Mouse (Mus musculus) regulatory T cell (primary cell): ENCODE results near the gene Slc4a8.
"Not testable (repeated sequence)": the region's sequence is repeated elsewhere in the genome, so short reads cannot be mapped to it uniquely, and the experiment has no call there.

ENCODE experiments used
- in situ Hi-C: fragments of 300-600 bp; cut with MboI, MseI; formaldehyde crosslinking; loops from one replicate; pipeline ENCODE4 v1.15.1; 2025; ENCODE audit warnings: high pct_unique_total_duplicates

Slc4a8 gene

GRCm38 (mm10) chr15:100743238-100743637 is 18.3 kb upstream of the Slc4a8 start:
- in situ Hi-C loops: no loop called here

GRCm38 (mm10) chr15:100746478-100747120 is 14.9 kb upstream of the Slc4a8 start:
- in situ Hi-C loops: no loop called here

- in situ Hi-C loops: no loop called here
Observed at GRCm38 (mm10) chr15:100747121-100747963, 14.2 kb upstream of the Slc4a8 start.

DNA sequence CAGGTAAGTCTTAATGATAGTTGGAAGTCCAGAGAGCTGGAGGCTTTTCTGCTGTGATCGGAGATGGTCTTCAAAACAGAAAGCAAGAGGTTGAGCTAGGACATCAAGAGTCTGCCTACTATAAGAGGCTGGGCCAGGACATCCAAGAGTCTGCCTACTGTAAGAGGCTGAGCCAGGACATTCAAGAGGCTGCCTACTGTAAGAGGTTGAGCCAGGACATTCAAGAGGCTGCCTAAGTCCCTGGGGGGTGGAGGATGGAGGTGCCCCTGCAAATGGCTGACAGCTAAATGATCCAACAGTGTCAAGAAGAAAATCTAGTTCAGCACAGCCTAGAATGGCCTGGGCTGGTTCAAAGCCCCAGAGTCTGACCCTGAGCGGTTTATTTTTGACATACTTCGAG is 13.0 kb upstream of the Slc4a8 start:
- in situ Hi-C loops: no loop called here

DNA sequence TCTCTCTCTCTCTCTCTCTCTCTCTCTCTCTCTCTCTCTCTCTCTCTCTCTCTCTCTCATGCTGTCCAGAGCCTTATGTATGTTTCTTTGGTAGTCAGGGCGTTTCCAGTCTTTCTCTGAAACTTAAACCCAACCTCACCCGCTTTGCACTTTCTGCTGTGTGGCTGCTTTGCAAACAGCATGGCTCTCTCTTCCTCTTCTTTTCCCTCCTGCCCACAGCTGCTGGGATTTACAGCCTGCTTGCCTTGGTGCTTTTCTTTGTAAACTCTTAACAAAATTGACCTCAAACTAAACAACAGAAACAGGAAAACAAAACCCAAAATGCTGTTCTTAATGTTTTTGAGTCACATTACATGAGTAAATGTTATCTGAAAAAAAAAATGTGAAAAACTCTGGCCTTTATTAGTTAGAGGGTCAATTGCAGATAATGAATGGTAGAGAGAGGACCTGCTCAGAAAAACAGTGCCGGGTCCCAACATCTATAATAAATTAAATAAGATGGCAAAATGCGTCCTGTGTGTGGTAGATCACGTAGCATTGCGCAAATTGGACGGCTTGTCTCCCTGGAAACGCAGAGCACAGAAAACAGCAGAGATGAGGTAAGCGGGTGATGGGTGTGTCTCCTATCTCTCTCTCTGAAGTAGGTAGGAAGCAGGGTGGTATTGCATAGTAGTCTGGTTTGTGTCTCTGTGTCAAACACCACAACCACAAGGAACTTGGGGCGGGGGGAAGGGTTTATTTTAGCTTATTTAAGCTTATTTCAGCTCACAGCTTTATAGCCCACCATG is 11.6 kb upstream of the Slc4a8 start:
- in situ Hi-C loops: loop anchor here (10.0 kb wide), 1 partner anchor 505 kb away; the partner anchor contains the start of gene Nr4a1

- in situ Hi-C loops: loop anchor here (10.0 kb wide), 1 partner anchor 502 kb away; the partner anchor contains the start of gene Nr4a1
Observed at GRCm38 (mm10) chr15:100752439-100752838, 9.1 kb upstream of the Slc4a8 start.

DNA sequence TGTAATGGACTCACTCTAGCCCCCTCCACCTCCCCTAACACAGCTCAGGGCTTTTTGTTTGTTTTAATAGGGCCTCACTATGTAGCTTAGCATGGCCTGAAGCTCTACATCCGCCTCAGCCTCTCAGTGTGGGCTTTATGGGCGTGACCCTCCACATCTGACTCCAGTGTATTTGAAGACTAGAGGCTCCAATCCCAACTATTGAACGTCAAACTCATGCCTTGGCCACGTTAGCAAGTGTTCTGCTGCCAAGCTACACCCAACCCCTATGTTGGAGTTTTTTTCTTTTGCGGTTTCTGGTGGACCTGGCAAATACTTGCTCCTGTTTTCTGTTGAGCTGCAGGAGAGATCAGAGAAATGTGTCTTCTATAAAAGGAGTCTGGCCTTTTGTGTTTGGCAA is 8.5 kb upstream of the Slc4a8 start:
- in situ Hi-C loops: loop anchor here (10.0 kb wide), 1 partner anchor 502 kb away; the partner anchor contains the start of gene Nr4a1

- in situ Hi-C loops: loop anchor here (10.0 kb wide), 1 partner anchor 501 kb away; the partner anchor contains the start of gene Nr4a1
Observed at GRCm38 (mm10) chr15:100754041-100754440, 7.5 kb upstream of the Slc4a8 start.

- in situ Hi-C loops: loop anchor here (10.0 kb wide), 1 partner anchor 500 kb away; the partner anchor contains the start of gene Nr4a1
Observed at GRCm38 (mm10) chr15:100754805-100755497, 6.6 kb upstream of the Slc4a8 start.

DNA sequence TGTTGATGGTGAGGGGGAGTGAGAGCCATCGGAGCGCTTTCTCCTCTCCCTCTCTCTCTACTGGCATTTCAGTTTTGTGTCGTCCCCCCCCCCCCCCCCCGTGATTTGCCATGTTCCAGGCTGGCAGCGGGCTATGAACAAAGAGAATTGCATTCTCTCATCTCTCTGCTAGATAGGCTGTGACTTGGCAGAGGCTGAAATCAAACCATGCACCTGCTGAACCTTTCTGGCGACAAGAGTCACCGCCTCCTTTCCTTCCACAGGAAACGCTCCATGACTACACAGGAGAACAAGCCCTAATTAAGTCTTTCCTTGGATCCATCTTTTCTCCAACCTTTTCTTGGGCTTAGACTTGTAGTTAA is 6.1 kb upstream of the Slc4a8 start:
- in situ Hi-C loops: loop anchor here (10.0 kb wide), 1 partner anchor 499 kb away; the partner anchor contains the start of gene Nr4a1

DNA sequence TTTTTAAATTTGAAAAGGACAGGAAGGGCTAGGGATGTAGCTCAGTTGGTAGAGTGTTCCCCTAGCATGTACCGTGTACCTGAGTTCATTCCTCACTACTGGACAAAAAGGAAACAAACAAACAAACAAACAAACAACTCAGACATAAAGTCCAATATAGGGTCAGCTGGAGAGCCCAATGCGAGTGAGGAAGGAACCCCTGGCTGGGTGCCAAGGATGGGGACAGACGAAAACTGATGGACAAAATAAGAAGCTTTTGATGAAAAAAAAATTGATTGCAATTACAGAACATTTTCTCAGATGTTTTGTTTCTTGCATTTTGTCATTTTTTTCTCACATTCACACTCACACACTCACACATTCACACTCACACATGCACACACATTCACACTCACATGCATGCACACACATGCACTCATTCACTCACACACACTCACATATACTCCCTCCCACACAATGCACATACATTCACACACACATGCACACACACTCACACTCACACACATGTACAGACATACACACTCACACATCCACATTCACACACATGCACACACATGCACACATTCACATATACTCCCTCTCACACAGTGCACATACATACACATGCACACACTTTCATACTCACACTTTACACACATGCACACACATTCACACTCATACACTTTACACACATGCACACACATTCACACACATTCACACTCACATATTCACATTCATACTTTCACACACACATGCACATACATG is 5.5 kb upstream of the Slc4a8 start:
- in situ Hi-C loops: loop anchor here (10.0 kb wide), 1 partner anchor 499 kb away; the partner anchor contains the start of gene Nr4a1

DNA sequence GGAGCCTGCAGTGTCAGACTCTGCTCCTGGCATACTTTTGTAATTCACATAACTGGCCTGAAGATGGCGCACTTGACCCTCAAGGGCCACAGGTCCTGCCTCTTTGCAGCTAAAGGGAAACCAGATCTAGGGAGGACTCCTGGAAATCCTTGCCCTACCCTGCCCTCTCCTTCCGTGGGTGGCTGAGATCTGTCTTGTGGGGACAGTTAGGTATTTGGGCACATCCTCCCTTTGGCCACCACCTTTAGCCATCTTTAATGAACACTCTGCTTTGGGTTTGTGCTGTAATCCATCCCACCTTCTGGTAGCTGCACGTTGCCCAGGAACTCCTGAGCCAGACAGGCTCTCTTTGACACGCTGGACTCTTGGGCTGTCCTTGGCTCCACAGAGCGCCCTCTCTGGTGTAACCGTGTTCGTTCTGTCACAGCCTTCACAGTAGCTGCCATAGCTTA is 4.0 kb upstream of the Slc4a8 start:
- in situ Hi-C loops: loop anchor here (10.0 kb wide), 1 partner anchor 497 kb away; the partner anchor contains the start of gene Nr4a1

DNA sequence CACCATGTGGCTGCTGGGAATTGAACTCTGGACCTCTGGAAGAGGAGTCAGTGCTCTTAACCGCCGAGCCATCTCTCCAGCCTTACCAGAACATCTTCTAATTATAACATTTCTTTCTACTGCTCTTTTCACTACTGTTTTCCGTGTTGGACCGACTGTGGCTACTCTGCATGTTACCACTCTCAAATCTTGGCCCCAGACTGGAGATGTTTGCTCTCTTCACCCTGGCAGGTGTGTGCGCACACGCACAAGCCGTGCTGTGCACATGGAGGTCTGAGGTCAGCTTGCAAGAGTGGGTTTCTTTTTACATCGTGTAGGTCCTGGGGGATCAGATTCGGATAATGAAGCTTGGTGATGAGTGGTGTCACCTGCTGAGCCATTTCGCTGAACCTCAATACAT is 2.3 kb upstream of the Slc4a8 start:
- in situ Hi-C loops: loop anchor here (10.0 kb wide), 1 partner anchor 496 kb away; the partner anchor contains the start of gene Nr4a1

DNA sequence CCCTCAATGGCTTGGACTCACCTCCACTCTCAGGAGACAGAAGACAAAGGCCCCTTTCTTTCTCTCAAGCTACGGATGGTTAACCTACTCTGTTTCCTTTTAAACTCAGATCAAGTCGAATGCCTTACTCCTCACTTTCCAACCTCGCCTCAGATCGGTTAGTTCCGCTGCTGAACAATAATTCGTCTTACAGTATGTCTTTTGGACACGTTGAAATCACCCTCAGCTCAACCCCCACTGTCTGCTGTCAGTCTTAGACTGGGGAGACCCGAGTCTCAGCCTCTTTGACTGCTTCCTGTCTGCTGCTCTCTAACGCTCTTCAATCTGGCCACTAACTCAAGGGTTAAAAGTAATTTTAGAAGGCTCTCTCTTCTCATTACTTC is 520 bp upstream of the Slc4a8 start:
- in situ Hi-C loops: no loop called here

GRCm38 (mm10) chr15:100762649-100763048 is 1.1 kb downstream of the Slc4a8 start:
- in situ Hi-C loops: no loop called here

DNA sequence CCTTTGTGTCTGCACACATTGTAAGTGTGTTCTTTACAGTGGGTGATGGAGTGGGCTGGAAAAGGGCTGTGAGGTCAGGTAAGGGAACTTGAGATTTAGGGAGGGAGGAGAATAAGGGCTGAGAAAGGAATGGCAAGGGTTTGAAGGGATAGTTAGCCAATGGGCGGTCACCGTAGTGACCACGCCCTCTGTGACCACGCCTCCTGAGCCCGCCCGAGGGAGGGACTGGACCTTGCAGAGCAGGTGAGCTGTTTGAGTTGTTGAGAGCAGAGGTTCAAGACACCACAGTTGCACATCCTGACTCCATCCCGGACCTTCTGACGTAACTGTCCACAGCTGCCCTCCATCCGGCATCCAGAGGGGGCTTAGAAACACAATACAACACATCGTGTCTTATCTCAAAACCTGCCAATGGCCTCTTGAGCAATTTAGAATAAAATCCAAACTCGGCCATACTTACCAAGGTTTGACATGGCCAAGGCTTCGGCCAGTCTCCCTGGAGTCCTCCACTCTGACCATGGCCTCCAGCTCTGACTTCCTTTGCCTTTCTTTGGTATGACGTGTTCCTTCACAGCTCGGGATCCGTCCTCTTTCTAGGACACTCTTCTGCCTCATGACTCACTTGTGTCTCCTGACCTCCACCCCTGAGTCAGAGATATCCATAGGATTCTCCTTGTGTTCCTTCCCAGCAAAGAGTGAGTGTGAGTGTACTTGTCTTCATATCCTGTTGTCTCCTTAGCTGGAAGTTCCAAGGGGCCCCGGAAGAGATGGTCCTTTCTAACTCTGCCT is 2.8 kb downstream of the Slc4a8 start:
- in situ Hi-C loops: no loop called here

DNA sequence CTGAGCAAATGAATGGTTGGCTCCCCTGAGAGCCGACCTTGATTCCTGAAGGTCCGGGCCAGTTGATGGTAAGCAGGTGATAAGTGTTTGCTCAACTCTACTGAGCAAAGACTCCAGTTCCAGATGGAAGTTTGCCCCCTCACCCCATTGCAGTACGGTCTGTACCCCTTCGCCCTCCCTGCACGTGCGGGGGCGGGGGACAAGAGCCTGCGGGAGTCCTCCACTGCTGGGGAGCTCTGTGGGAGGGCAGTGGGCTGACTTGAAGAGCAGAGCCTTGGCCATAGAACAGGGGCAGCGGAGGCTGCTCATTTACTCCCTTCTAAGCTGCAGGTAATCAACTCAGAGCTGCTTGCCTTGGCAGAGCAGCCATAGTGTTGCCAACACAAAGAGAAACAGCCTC is 5.3 kb downstream of the Slc4a8 start:
- in situ Hi-C loops: no loop called here

DNA sequence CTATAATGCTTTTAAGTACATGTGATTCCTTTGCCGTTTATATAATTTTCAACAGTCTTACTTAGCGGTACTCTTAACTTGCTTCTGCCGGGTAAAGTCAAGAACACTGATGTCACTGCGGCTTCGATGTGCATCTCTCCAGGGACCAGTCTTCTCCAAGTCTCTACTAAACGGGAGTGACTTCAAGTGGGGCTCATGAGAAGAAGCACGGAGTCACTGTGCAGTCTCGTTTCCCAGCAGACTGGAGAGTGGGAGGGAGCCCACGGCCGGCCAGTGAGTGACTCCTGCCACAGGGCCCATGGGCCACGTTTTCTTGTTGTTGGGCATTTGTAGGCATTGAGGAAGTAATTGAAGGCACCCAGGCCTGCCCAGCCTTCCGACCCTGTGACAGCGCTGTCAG is 6.3 kb downstream of the Slc4a8 start:
- in situ Hi-C loops: no loop called here

DNA sequence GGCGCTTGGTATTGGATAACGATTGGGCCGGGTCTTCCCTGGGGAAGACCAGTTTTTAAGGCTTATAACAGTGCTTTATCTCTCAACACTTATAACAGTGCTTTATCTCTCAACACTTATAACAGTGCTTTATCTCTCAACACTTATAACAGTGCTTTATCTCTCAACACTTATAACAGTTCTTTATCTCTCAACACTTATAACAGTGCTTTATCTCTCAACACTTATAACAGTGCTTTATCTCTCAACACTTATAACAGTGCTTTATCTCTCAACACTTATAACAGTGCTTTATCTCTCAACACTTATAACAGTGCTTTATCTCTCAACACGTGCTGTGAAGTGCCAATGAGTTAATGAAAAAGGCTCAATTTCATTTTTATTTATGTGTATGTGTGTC is 7.5 kb downstream of the Slc4a8 start:
- in situ Hi-C loops: not testable (repeated sequence)
